Mouse (Mus musculus) liver, postnatal 0 days (tissue): ENCODE measurements around the gene Stk10. TPM values are rescaled to one million over a fixed set of nuclear protein-coding genes. Genes with fewer than 3 reads are reported as not detected.

Source experiments
- ATAC-seq: fragments of 200-750 bp; cut with Nextera tagmentation; 2 replicates; pipeline ENCODE4 v1.8.0; 2017; ENCODE audit warnings: mild to moderate bottlenecking, moderate library complexity
- DNase-seq: peaks from one replicate; pipeline ENCODE4 v3.0.0-alpha.2; 2016
- H3K27ac ChIP-seq: fragments of 300-500 bp; sonication (generic); 2 replicates; pipeline ENCODE4 v1.5.1; 2014; ENCODE audit warnings: antibody characterized with exemption, moderate library complexity, mild to moderate bottlenecking, low read depth
- H3K27me3 ChIP-seq: fragments of 300-500 bp; sonication (generic); 2 replicates; pipeline ENCODE4 v1.6.1; 2014; ENCODE audit warnings: low read length, control low read depth, mixed read lengths; ENCODE audit not compliant: insufficient read depth
- H3K36me3 ChIP-seq: fragments of 300-500 bp; sonication (generic); replicated peaks from 2 replicates; pipeline ENCODE4 v1.6.1; 2014; ENCODE audit warnings: mild to moderate bottlenecking, control low read depth, low read length, moderate library complexity, mixed read lengths; ENCODE audit not compliant: insufficient read depth
- H3K4me1 ChIP-seq: fragments of 300-500 bp; sonication (generic); 2 replicates; pipeline ENCODE4 v1.6.1; 2014; ENCODE audit warnings: antibody characterized with exemption, mild to moderate bottlenecking, control low read depth; ENCODE audit not compliant: insufficient read depth
- H3K4me2 ChIP-seq: fragments of 300-500 bp; sonication (generic); 2 replicates; pipeline ENCODE4 v1.6.1; 2014; ENCODE audit warnings: low read depth, mild to moderate bottlenecking, low read length, moderate library complexity, mixed read lengths
- H3K4me3 ChIP-seq: fragments of 300-500 bp; sonication (generic); 2 replicates; pipeline ENCODE4 v1.5.1; 2014; ENCODE audit warnings: low read depth, low read length
- H3K9ac ChIP-seq: fragments of 300-500 bp; sonication (generic); replicated peaks from 2 replicates; pipeline ENCODE4 v1.6.1; 2014; ENCODE audit warnings: mild to moderate bottlenecking, moderate library complexity
- H3K9me3 ChIP-seq: fragments of 300-500 bp; sonication (generic); 2 replicates; pipeline ENCODE4 v1.6.1; 2016; ENCODE audit warnings: mild to moderate bottlenecking, control low read depth, low read length, mixed read lengths
- CTCF ChIP-seq: sonication (generic); IDR thresholded peaks from 2 replicates; pipeline ENCODE4 v1.5.1; 2016; ENCODE audit warnings: antibody characterized with exemption, low read depth
- EP300 ChIP-seq: IDR thresholded peaks from 2 replicates; pipeline ENCODE4 v1.6.1; 2016; ENCODE audit warnings: antibody characterized with exemption, low read depth, mild to moderate bottlenecking
- WGBS: fragments of 180-500 bp; shearing (Covaris S2); extraction: QIAGEN DNeasy Blood & Tissue Kit; methylation state at CpG from one replicate; pipeline ENCODE4 v1.1.7; 2014; ENCODE audit not compliant: insufficient replicate concordance; 5-methylcytosine and 5-hydroxymethylcytosine counted together
- polyA plus RNA-seq: library from polyadenylated mRNA; unstranded; fragments of >200 nt; fragmentation: Nextera tagmentation; extraction: Ambion mirVana; gene quantifications from 2 replicates; pipeline ENCODE4 v1.2.1, GENCODE M21; 2015

Gene Stk10
- polyA plus RNA-seq, 1 experiment from 2014 or later: 2.3 TPM

DNA sequence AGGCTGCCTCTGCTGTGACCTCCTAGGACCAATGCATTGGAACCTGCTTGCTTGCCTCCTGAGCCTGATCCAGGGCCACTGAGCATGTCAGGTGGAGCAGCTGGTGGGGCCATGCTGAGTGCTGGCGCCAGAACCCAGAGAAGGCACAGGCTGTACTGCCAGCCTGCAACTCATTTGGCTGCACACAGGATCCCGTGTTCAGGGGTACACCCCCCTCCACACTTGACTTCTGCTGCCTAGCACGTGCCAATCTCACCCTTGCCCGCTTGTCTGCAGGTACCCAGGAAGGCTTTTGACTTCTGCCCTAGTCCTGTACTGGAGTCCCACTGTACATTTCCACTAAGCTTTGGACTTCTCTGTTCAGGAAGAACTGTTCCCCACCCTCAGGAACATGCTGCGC is 90.1 kb downstream of the Stk10 start:
- H3K4me1 ChIP-seq: peaks cover 6% of the 10 kb centered on the region
- H3K27ac ChIP-seq: no peak overlapping the region
- no peak overlapping the region for H3K9ac ChIP-seq
- H3K4me2 ChIP-seq: no peak overlapping the region
- no peak for TF ChIP-seq EP300
- no peak for TF ChIP-seq CTCF
- 78% methylated on average over 5 of the region's 5 CpGs for WGBS
- H3K27me3 ChIP-seq: no peaks in the 10 kb centered on the region
- no peaks in the 10 kb centered on the region for H3K9me3 ChIP-seq
- H3K36me3 ChIP-seq: 0 out of 2 replicates have a peak, but pooled peaks cover 4% of the 10 kb centered on the region
- DNase-seq (no peak), ATAC-seq (no peak)
- H3K4me3 ChIP-seq: no peak overlapping the region

DNA sequence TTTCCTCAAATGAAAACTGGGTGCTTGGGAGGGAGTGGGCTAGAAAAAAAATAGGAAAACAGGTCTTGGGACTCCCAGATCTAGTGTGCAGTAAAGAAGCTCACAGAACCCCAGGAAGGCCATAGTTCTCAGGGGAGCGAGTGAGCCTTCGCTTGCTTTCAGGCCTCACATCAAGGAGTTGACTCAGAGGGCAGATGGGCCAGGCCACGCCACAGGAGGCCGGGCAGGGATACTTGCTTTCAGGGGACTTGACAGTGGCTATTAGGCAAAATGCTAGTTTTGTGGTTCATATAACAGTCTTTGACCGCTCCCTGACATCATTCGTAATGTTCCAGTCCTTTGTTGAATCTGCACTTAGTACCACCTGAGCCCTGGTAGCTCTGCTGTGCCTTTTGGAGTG is 90.8 kb downstream of the Stk10 start:
- WGBS: 94% methylated on average over 6 of the region's 6 CpGs
- Histone ChIP-seq H3K9ac (no peak overlapping the region), H3K4me1 (peaks cover 6% of the 10 kb centered on the region), H3K4me2 (no peak overlapping the region), H3K9me3 (no peaks in the 10 kb centered on the region), H3K4me3 (no peak overlapping the region), H3K36me3 (0 out of 2 replicates have a peak, but pooled peaks cover 4% of the 10 kb centered on the region), H3K27me3 (no peaks in the 10 kb centered on the region), H3K27ac (no peak overlapping the region)
- DNase-seq: no peak
- no peak for ATAC-seq
- TF ChIP-seq CTCF (no peak), EP300 (no peak)

- no peak overlapping the region for H3K4me2 ChIP-seq
- H3K4me3 ChIP-seq: no peak overlapping the region
- TF ChIP-seq CTCF (peak; percentile 92), EP300 (no peak)
- DNase-seq: peak; percentile 76
- H3K27me3 ChIP-seq: no peaks in the 10 kb centered on the region
- no peaks in the 10 kb centered on the region for H3K9me3 ChIP-seq
- H3K36me3 ChIP-seq: 0 out of 2 replicates have a peak, but pooled peaks cover 4% of the 10 kb centered on the region
- H3K9ac ChIP-seq: no peak overlapping the region
- 47% methylated on average over 1 of the region's 1 CpGs for WGBS
- no peak overlapping the region for H3K27ac ChIP-seq
- no peaks in the 10 kb centered on the region for H3K4me1 ChIP-seq
- no peak for ATAC-seq
Observed at GRCm38 (mm10) chr11:32625677-32626076, 92.6 kb downstream of the Stk10 start.

DNA sequence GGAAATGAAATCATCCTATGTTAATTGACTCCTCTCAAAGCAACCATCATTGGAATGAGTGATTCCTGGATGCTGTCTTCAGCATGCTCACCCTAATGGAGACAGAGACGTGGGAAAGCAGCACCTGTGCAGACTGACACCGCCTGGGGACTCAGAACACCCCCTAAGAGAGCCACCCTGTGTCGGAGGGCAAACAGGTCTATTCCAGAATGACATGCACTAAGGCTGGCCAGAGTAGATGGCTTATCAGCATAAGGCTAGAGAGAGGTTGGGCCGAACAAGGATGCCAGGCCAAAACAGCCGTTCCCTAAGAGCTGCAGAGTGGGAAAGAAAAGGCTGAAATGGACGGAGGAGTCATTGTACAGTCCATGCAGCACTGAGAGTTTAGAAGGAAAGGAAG is 93.0 kb downstream of the Stk10 start:
- WGBS: 67% methylated on average over 6 of the region's 6 CpGs
- no peak for ATAC-seq

DNA sequence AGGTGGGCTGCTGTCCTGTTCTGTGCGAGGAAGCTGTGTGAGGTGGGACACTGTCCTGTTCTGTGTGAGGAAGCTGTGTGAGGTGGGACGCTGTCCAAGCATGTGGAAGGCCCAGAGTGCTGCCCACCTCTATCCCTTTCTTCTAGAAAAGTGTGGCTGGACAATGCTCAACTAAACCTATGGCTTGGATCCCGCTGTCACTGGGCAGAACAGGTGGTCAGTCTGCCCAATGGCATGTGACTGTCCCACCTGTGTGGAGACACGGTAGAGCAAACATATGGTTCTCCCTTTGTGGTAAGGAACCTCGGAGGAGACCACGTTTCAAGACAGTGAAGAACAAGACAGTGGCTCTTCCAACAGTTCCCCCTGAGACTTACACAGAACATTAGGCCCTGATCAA is 94.8 kb downstream of the Stk10 start:
- 60% methylated on average over 6 of the region's 6 CpGs for WGBS
- no peak for TF ChIP-seq EP300
- no peak for TF ChIP-seq CTCF
- H3K27me3 ChIP-seq: no peaks in the 10 kb centered on the region
- no peak overlapping the region for H3K4me3 ChIP-seq
- no peak overlapping the region for H3K27ac ChIP-seq
- no peaks in the 10 kb centered on the region for H3K9me3 ChIP-seq
- no peak for DNase-seq
- no peaks in the 10 kb centered on the region for H3K4me1 ChIP-seq
- H3K36me3 ChIP-seq: no peaks in the 10 kb centered on the region
- no peak for ATAC-seq
- H3K9ac ChIP-seq: no peak overlapping the region
- no peak overlapping the region for H3K4me2 ChIP-seq

More for the DNA sequence above, 93.0 kb downstream of the Stk10 start:
- no peak for DNase-seq
- H3K9me3 ChIP-seq: no peaks in the 10 kb centered on the region
- no peaks in the 10 kb centered on the region for H3K4me1 ChIP-seq
- H3K36me3 ChIP-seq: 0 out of 2 replicates have a peak, but pooled peaks cover 4% of the 10 kb centered on the region
- no peaks in the 10 kb centered on the region for H3K27me3 ChIP-seq
- TF ChIP-seq EP300 (no peak), CTCF (no peak)
- no peak overlapping the region for H3K27ac ChIP-seq
- H3K4me3 ChIP-seq: no peak overlapping the region
- H3K4me2 ChIP-seq: no peak overlapping the region
- no peak overlapping the region for H3K9ac ChIP-seq

DNA sequence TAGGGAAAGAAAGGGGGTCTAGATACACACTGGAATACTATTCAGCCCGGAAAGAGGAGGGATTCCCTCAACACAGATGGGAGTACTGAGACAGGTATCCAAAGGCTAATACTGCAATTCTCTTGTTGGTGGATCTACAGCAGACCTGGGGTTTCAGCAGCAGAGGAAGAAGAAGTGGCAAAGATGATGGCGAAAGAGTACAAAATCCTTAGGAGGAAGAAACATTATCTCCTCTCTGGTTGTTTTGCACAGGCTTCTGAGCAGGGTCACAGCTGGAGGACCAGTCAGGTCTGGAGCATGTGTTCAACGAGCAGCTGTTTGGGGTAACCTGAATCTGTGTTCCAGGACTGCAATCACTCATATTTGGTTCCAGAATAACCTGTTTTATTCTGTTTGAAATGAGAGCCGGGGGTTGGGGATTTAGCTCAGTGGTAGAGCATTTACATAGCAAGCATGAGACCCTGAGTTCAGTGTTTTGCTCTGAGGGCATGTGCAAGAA is 96.7 kb downstream of the Stk10 start:
- no peaks in the 10 kb centered on the region for H3K27me3 ChIP-seq
- DNase-seq: no peak
- no peaks in the 10 kb centered on the region for H3K9me3 ChIP-seq
- no peaks in the 10 kb centered on the region for H3K36me3 ChIP-seq
- WGBS: 55% methylated on average over 4 of the region's 4 CpGs
- H3K9ac ChIP-seq: no peak overlapping the region
- no peak for ATAC-seq
- peaks cover 3% of the 10 kb centered on the region; the same call in 1 of the 2 replicates for H3K4me1 ChIP-seq
- no peak overlapping the region; the same call in 1 of the 2 replicates for H3K4me2 ChIP-seq
- TF ChIP-seq EP300 (no peak), CTCF (no peak)
- no peak overlapping the region for H3K4me3 ChIP-seq
- H3K27ac ChIP-seq: no peak overlapping the region

DNA sequence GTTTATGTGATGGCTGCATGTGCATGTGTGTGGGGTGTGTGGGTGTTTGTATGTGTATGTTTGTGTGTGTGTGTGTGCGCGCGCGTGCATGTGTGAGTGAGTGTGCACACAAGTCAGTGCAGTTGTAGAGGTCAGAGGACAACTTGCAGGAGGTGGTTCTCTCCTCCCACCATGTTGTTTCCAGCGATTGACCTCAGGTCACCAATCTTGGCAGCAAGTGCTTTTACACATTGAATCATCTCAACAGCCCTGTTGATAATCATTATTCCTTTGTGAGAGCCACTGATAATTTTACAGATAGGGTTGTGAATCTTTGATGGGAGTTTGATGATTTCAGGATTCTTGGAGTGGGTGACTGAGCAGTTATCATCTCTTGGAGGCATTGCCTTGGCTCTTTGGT is 99.6 kb downstream of the Stk10 start:
- ATAC-seq (no peak), DNase-seq (no peak)
- no peaks in the 10 kb centered on the region for H3K9me3 ChIP-seq
- H3K36me3 ChIP-seq: no peaks in the 10 kb centered on the region
- no peak for TF ChIP-seq CTCF
- TF ChIP-seq EP300: no peak
- WGBS: 80% methylated on average over 5 of the region's 5 CpGs
- H3K4me2 ChIP-seq: no peak overlapping the region
- H3K4me1 ChIP-seq: peaks cover 6% of the 10 kb centered on the region; the same call in 1 of the 2 replicates
- no peak overlapping the region for H3K9ac ChIP-seq
- H3K27ac ChIP-seq: no peak overlapping the region
- H3K27me3 ChIP-seq: no peaks in the 10 kb centered on the region
- H3K4me3 ChIP-seq: no peak overlapping the region
